9 mouse cellular contexts compared by ENCODE assay signal in genomic region chr1:191153052-191153451, GRCm38 (mm10). TPM values are rescaled to one million over a fixed set of nuclear protein-coding genes. Genes with fewer than 3 reads are reported as not detected.
A peak's percentile ranks its signal among the peaks of the same experiment; 100 is the strongest.
DNase-seq lines count a peak whose midpoint lies in the region; ATAC-seq lines count a peak whose summit lies in the region.
"Had no signal": no experiment of that assay in that cellular context is flagged by ENCODE, and none has a peak within 500 bp of the region (broad histone marks: within the 10 kb centered on the region; RNA-seq: fewer than 3 reads in every experiment).

No protein-coding gene starts in this region.

- no peaks in the 10 kb centered on the region for H3K36me3 ChIP-seq in neural tube, embryonic 11.5 days (ENCODE audit: control insufficient read depth, insufficient read depth, low read length)

- H3K4me2 ChIP-seq in neural tube, embryonic 11.5 days (ENCODE audit: low read depth): no peak overlapping the region

- WGBS in neural tube, embryonic 11.5 days: 21% methylated on average over 4 of the region's 4 CpGs

- H3K27me3 ChIP-seq in neural tube, embryonic 11.5 days (ENCODE audit: control insufficient read depth, insufficient read depth, low read length): no peaks in the 10 kb centered on the region

- H3K9ac ChIP-seq in neural tube, embryonic 11.5 days (ENCODE audit: low read length): no peak overlapping the region

- peak; percentile 19 for DNase-seq in right cerebral cortex, adult 18-20 months
- DNase-seq in right cerebral cortex, postnatal 36 days (ENCODE audit: low spot score in 2 of 2): no peak
- peak; percentile 44 for DNase-seq in adrenal gland, adult 2 months
- peak; percentile 77 for DNase-seq in embryo, embryonic 10.5 days (ENCODE audit: low spot score)
- peak; percentile 40 to 55 for DNase-seq in heart, postnatal 36 days
- DNase-seq in left cerebral cortex, postnatal 4 days: peak; percentile 27
- peak; percentile 64 for DNase-seq in neural tube, embryonic 11.5 days (ENCODE audit: low spot score)
- peak; percentile 44 for DNase-seq in yolk sac, embryonic 10.5 days (ENCODE audit: low spot score)

- no peaks in the 10 kb centered on the region for H3K4me1 ChIP-seq in neural tube, embryonic 11.5 days (ENCODE audit: control insufficient read depth, insufficient read depth, low read length)

- no peak for ATAC-seq in neural tube, embryonic 11.5 days (ENCODE audit: insufficient read depth, low FRiP score, low TSS enrichment)

- peaks cover 2% of the 10 kb centered on the region; the same call in 1 of the 2 replicates for H3K9me3 ChIP-seq in neural tube, embryonic 11.5 days (ENCODE audit: control insufficient read depth, low read length)

- H3K27ac ChIP-seq in neural tube, embryonic 11.5 days (ENCODE audit: low read depth, low read length): no peak overlapping the region

- no peak overlapping the region for H3K4me3 ChIP-seq in neural tube, embryonic 11.5 days (ENCODE audit: low read depth, low read length)

- intact Hi-C loops in heart, postnatal 36 days (cut with DNase I): loop anchor here (1.0 kb wide), 1 partner anchor 122 kb away; no protein-coding TSS in a partner anchor
- intact Hi-C loops in left cerebral cortex, postnatal 4 days (cut with DNase I): no loop called here

RNA-seq across cellular contexts. Expression of gene Fam71a, which starts 11.6 kb away (rescaled TPM):
- total RNA-seq in adrenal gland, adult 2 months (2021): not detected
- polyA plus RNA-seq in adrenal gland, adult 2 months (2012; rRNA removed): not detected in 2 replicates
- total RNA-seq in heart, postnatal 36 days (2021): not detected
- not detected for total RNA-seq in left cerebral cortex, postnatal 4 days (2021)
- polyA plus RNA-seq in neural tube, embryonic 11.5 days (2014; fragmentation: Nextera tagmentation; extraction: Ambion mirVana): not detected in 2 replicates
- total RNA-seq: gastrocnemius, postnatal 4 days had no signal

RNA-seq across cellular contexts. Expression of gene Batf3, which starts 55.4 kb away (rescaled TPM):
- total RNA-seq in adrenal gland, adult 2 months (2021): 1 to 10 TPM; 2.2 TPM
- 3.5 and 4.9 TPM in 2 replicates for polyA plus RNA-seq in adrenal gland, adult 2 months (2012; rRNA removed)
- under 1 TPM; 0.39 to 0.62 TPM for total RNA-seq in heart, postnatal 36 days (2021)
- 1 to 10 TPM in 1 of 2 experiments, under 1 TPM in 1; 0.62 to 1.2 TPM for total RNA-seq in left cerebral cortex, postnatal 4 days (2021)
- polyA plus RNA-seq in neural tube, embryonic 11.5 days (2014; fragmentation: Nextera tagmentation; extraction: Ambion mirVana): 4.7 and 4.8 TPM in 2 replicates

Comparison
In these comparisons a context has a peak if more than half of its experiments do, and no peak if none do; other contexts are left out.
1. DNase-seq: peak in right cerebral cortex, adult 18-20 months (single experiment), adrenal gland, adult 2 months (single experiment), embryo, embryonic 10.5 days (single experiment), heart, postnatal 36 days (2 of 2), left cerebral cortex, postnatal 4 days (single experiment), neural tube, embryonic 11.5 days (single experiment) and yolk sac, embryonic 10.5 days (single experiment); none in right cerebral cortex, postnatal 36 days (0 of 2).